Mouse (Mus musculus): ENCODE results near the gene Efcab12. TPM values are rescaled to one million over a fixed set of nuclear protein-coding genes. Genes with fewer than 3 reads are reported as not detected.
"Not testable (repeated sequence)": the region's sequence is repeated elsewhere in the genome, so short reads cannot be mapped to it uniquely, and the experiment has no call there.

Efcab12 gene
- polyA plus RNA-seq (2015; fragmentation: Nextera tagmentation; extraction: Ambion mirVana): 2.7 and 2.8 TPM in 2 replicates

DNA sequence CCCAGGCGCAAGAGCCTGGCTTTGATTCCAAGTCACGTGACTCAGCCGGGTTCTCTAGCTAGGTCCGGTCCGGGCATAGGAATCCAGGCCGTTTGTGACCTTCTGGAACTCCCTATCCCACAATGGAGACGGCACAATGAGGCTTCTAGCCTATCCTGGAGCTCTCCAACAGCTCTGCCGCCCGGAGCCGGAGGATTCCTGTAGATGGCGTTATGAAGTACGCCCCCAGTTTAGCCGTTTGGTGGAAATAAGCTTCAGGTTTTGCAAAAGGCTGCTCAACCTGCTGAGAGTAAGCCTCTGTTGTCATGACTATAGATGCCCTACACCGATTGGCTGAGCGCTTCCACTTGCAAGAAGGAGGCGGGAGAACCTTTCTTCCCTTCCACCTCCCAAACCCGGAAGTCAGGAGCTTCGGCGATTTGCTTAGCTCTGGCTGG is at the start of gene Efcab12:
TSS of gene Efcab12 (minus strand) at position 252 of the 437 bp plus-strand sequence.
- H3K27me3 ChIP-seq: no peaks in the 10 kb centered on the region
- peak; percentile 93 for ATAC-seq (ENCODE audit: low read depth)
- H3K36me3 ChIP-seq: peaks cover 15% of the 10 kb centered on the region
- peak within 1 kb of the TSS; percentile 64 for H3K4me2 ChIP-seq
- H3K27ac ChIP-seq (replicated peaks): no peak within 1 kb of the TSS
- peak within 1 kb of the TSS; percentile 60 for H3K9ac ChIP-seq
- peaks cover 14% of the 10 kb centered on the region; the same call in 1 of the 2 replicates for H3K4me1 ChIP-seq (replicated peaks)
- H3K4me3 ChIP-seq: peak within 1 kb of the TSS; percentile 41
- H3K9me3 ChIP-seq: no peaks in the 10 kb centered on the region
- 2% methylated on average over 19 of the region's 19 CpGs for WGBS

DNA sequence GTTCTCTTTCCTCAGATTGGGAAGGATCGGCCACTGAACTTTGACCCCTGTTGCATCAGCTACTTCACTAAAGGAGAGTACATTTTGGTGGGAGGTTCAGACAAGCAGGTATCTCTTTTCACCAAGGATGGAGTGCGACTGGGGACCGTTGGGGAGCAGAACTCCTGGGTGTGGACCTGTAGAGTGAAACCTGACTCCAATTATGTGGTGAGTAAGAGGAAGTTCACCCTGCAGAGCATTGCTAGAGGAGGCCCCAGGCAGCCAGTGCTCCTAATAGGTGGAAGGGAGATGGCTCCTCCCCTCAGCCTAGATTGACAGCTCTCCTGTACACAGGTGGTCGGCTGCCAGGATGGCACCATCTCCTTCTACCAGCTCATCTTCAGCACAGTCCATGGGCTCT is 48.7 kb upstream of the Efcab12 start:
- H3K4me1 ChIP-seq (replicated peaks): peaks cover 14% of the 10 kb centered on the region
- no peak overlapping the region for H3K4me2 ChIP-seq
- peaks cover 49% of the 10 kb centered on the region for H3K36me3 ChIP-seq
- H3K9ac ChIP-seq: no peak overlapping the region
- no peak overlapping the region for H3K4me3 ChIP-seq
- no peaks in the 10 kb centered on the region for H3K27me3 ChIP-seq
- H3K9me3 ChIP-seq: no peaks in the 10 kb centered on the region
- no peak for ATAC-seq (ENCODE audit: low read depth)
- no peak overlapping the region for H3K27ac ChIP-seq (replicated peaks)
- WGBS: 66% methylated on average over 4 of the region's 4 CpGs

DNA sequence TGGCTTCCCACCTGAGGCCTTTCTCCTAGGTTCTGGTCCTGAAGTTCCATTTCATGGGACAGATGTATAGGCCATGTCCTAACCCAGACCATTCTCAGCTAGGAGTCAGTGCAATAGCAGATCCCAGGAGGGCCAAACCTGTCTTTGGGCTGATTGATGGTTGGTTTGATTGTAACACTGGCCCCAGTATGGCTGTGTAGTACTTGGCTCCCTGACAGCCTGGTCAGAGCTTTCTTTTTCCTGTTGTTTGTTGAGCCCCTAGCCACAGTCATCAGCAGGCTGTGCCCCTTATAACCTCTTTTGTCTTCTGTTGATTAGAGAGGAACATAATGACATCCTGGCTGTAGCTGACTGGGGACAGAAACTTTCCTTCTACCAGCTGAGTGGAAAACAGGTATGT is 45.8 kb upstream of the Efcab12 start:
- H3K36me3 ChIP-seq: peaks cover 72% of the 10 kb centered on the region
- no peaks in the 10 kb centered on the region for H3K4me1 ChIP-seq (replicated peaks)
- H3K4me3 ChIP-seq: no peak overlapping the region
- ATAC-seq (ENCODE audit: low read depth): no peak
- H3K9ac ChIP-seq: no peak overlapping the region
- no peak overlapping the region for H3K27ac ChIP-seq (replicated peaks)
- no peak overlapping the region for H3K4me2 ChIP-seq
- H3K9me3 ChIP-seq: no peaks in the 10 kb centered on the region
- no peaks in the 10 kb centered on the region for H3K27me3 ChIP-seq

DNA sequence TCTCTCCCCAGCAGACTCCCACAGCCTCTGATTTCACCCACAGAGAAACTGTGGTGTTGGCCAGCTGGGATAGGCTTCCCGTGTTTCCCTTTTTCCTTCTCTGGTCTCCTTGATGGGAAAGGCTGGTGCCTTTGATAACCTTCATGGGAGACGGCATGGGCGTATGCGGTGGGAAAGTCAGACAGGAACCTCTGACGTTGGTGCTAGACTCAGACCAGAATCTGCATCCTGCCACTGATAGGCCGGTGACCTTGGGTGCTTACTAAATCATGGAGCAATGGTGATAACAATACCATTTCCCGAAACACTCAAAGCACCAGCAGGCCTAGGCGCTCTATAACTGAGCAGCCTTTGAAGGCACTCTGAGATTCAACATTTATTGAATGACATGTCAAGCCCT is 42.5 kb upstream of the Efcab12 start:
- no peaks in the 10 kb centered on the region for H3K9me3 ChIP-seq
- no peak for ATAC-seq (ENCODE audit: low read depth)
- no peak overlapping the region for H3K9ac ChIP-seq
- H3K27me3 ChIP-seq: no peaks in the 10 kb centered on the region
- H3K36me3 ChIP-seq: peaks cover 71% of the 10 kb centered on the region
- H3K4me1 ChIP-seq (replicated peaks): no peaks in the 10 kb centered on the region; the same call in 1 of the 2 replicates
- no peak overlapping the region for H3K4me2 ChIP-seq
- H3K4me3 ChIP-seq: no peak overlapping the region
- WGBS: 89% methylated on average over 8 of the region's 8 CpGs
- no peak overlapping the region for H3K27ac ChIP-seq (replicated peaks)

DNA sequence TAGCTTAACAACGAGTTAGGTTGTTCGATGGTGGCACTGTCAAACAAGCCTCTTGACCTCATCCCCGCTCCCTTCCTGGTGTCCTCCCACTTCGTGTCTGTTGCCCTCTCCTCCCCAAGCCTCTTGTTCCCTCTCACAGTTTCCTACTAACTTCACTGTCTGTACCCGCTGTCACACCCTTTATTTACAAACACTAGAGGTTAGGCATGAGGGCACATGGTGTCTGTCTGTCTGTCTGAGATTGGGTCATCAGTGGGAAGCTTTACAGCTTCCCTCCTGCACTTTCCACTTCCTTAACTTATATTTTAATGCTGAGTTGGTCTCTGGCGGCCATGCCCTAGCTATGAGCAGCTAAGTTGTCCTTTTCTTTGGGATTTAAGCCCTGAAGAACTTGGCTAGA is 41.5 kb upstream of the Efcab12 start:
- Histone ChIP-seq H3K27ac (replicated peaks) (no peak overlapping the region), H3K9ac (no peak overlapping the region), H3K36me3 (peaks cover 71% of the 10 kb centered on the region), H3K27me3 (no peaks in the 10 kb centered on the region), H3K4me2 (no peak overlapping the region), H3K4me1 (replicated peaks) (no peaks in the 10 kb centered on the region; the same call in 1 of the 2 replicates), H3K4me3 (no peak overlapping the region), H3K9me3 (no peaks in the 10 kb centered on the region)
- WGBS: 87% methylated on average over 6 of the region's 6 CpGs
- no peak for ATAC-seq (ENCODE audit: low read depth)

DNA sequence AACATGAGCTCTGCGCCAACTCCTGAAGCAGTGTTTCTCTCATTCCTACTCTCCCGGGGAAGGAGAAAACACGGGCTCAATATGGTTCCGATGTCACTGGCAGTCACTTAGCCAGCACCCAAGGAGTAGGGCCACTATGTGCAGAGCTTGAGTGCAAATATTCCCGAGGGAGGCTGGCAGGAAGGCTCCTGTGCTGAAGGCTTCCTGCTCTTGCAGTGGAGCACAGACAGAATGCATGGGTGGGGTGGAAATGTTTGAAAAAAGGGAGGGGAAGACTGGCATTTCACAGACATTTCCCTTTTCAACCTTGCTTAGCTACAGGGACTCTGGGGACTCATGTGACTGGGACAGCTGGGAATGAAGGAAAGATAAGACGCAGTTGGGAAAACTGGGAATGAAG is 40.5 kb upstream of the Efcab12 start:
- no peak for ATAC-seq (ENCODE audit: low read depth)
- Histone ChIP-seq H3K27me3 (no peaks in the 10 kb centered on the region), H3K36me3 (peaks cover 67% of the 10 kb centered on the region), H3K9ac (no peak overlapping the region), H3K4me2 (no peak overlapping the region), H3K4me3 (no peak overlapping the region), H3K27ac (replicated peaks) (no peak overlapping the region), H3K4me1 (replicated peaks) (no peaks in the 10 kb centered on the region; the same call in 1 of the 2 replicates), H3K9me3 (no peaks in the 10 kb centered on the region)
- 79% methylated on average over 6 of the region's 6 CpGs for WGBS

DNA sequence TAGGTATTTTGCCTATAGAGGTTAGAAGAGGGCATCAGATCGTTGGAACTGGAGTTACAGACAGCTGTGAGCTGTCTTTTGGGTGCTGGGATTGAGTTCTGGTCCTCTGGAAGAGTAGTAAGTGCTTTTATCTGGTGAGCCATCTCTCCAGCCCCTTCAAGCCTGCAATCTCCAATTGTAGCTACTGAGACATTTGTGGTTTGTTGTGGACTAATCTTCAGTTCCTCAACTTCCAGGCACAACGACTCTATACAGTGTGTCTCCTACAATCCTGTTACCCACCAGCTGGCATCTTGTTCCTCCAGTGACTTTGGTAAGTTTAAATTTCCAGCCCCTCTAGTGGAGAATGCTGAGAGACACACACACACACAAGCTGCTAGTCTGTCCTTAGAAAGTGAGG is 39.0 kb upstream of the Efcab12 start:
- H3K4me3 ChIP-seq: no peak overlapping the region
- H3K9me3 ChIP-seq: no peaks in the 10 kb centered on the region
- no peaks in the 10 kb centered on the region for H3K27me3 ChIP-seq
- H3K9ac ChIP-seq: no peak overlapping the region
- ATAC-seq (ENCODE audit: low read depth): no peak
- no peak overlapping the region for H3K4me2 ChIP-seq
- peaks cover 67% of the 10 kb centered on the region for H3K36me3 ChIP-seq
- no peaks in the 10 kb centered on the region; the same call in 1 of the 2 replicates for H3K4me1 ChIP-seq (replicated peaks)
- H3K27ac ChIP-seq (replicated peaks): no peak overlapping the region
- WGBS: 94% methylated on average over 2 of the region's 2 CpGs

DNA sequence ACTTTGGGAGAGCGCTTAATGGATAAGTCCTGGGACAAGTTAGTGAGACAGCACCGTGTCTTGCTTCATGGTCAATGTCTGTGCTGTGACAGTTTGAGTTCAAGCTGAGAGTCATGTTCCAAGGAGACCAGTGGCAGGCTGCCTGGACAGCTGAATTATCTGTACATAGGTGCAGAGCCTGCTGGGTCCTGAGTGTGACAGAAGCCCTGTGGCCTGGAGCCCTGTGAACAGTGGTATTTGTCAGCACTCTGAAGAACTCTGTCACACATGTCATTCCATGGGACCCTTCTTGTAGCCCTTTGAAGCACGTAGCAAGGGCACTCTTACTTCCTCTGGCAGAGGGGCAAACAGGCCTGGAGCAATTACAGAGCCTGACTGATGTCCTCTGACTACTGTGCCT is 33.1 kb upstream of the Efcab12 start:
- not testable (repeated sequence) for H3K9ac ChIP-seq; ATAC-seq (ENCODE audit: low read depth)
- H3K36me3 ChIP-seq: peaks cover 16% of the 10 kb centered on the region; the same call in 1 of the 2 replicates

DNA sequence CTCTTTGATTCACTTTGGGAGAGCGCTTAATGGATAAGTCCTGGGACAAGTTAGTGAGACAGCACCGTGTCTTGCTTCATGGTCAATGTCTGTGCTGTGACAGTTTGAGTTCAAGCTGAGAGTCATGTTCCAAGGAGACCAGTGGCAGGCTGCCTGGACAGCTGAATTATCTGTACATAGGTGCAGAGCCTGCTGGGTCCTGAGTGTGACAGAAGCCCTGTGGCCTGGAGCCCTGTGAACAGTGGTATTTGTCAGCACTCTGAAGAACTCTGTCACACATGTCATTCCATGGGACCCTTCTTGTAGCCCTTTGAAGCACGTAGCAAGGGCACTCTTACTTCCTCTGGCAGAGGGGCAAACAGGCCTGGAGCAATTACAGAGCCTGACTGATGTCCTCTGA is 28.9 kb upstream of the Efcab12 start:
- H3K36me3 ChIP-seq: peaks cover 22% of the 10 kb centered on the region; the same call in 1 of the 2 replicates
- not testable (repeated sequence) for ATAC-seq (ENCODE audit: low read depth); H3K27me3 ChIP-seq; H3K9ac ChIP-seq; H3K4me3 ChIP-seq; H3K4me2 ChIP-seq; H3K9me3 ChIP-seq; H3K4me1 ChIP-seq (replicated peaks); H3K27ac ChIP-seq (replicated peaks)
- WGBS: no CpG with 5 or more reads among the region's 3 CpGs

More for the DNA sequence above, 33.1 kb upstream of the Efcab12 start:
- not testable (repeated sequence) for H3K27ac ChIP-seq (replicated peaks); H3K27me3 ChIP-seq; H3K4me3 ChIP-seq; H3K4me1 ChIP-seq (replicated peaks); H3K4me2 ChIP-seq; H3K9me3 ChIP-seq
- no CpG with 5 or more reads among the region's 3 CpGs for WGBS

DNA sequence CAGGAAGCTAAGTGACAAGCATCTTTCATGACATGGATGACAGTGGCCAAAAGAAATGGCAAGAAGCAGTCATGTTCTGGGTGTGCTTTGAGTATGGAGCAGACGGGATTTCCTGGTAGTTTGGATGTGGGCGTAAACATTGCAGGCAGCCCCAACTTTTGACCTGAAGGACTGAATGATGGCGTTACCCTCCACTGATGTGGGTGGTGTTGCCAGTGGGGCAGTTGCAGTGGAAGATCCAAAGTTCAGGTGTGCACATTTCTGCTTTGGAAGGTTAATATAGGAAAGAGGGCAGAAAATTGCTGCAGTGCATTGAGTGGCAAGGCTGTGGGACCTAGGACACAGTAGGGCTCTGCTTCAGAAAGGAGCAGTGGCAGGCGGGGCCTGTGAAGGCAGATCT is 27.0 kb upstream of the Efcab12 start:
- H3K9me3 ChIP-seq: no peaks in the 10 kb centered on the region
- no peak overlapping the region for H3K27ac ChIP-seq (replicated peaks)
- no peaks in the 10 kb centered on the region for H3K27me3 ChIP-seq
- no peak overlapping the region for H3K4me3 ChIP-seq
- 96% methylated on average over 4 of the region's 4 CpGs for WGBS
- no peaks in the 10 kb centered on the region for H3K4me1 ChIP-seq (replicated peaks)
- no peak overlapping the region for H3K4me2 ChIP-seq
- H3K9ac ChIP-seq: no peak overlapping the region
- ATAC-seq (ENCODE audit: low read depth): no peak
- peaks cover 22% of the 10 kb centered on the region; the same call in 1 of the 2 replicates for H3K36me3 ChIP-seq

DNA sequence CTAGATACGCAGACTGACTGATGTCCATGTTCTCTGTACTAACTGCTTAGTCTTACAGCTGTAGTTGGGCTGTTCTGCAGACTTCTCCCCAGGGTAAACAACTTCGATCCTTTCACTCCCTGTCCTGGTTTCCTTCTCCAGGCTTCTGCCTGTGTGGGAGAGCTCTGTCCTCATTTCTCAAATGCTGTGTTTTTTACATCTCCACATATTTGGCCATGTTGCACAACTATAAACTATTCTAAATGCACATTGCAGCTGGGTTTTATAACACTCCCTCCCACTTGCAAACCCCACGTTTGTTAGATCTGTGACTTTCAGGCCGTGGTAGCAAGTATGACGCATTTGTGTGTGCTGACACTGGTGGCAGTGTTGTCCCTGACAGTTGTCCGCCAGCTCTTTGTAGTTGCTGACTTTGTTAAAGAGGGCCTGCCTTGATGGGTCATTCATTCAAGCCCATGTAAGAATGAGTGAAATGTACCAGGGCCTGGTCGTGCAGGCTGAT is 25.2 kb upstream of the Efcab12 start:
- Histone ChIP-seq H3K4me2 (no peak overlapping the region), H3K9ac (no peak overlapping the region), H3K36me3 (peaks cover 22% of the 10 kb centered on the region; the same call in 1 of the 2 replicates), H3K9me3 (no peaks in the 10 kb centered on the region), H3K4me1 (replicated peaks) (no peaks in the 10 kb centered on the region), H3K27me3 (no peaks in the 10 kb centered on the region), H3K27ac (replicated peaks) (no peak overlapping the region), H3K4me3 (no peak overlapping the region)
- no peak for ATAC-seq (ENCODE audit: low read depth)
- WGBS: 77% methylated on average over 7 of the region's 7 CpGs

DNA sequence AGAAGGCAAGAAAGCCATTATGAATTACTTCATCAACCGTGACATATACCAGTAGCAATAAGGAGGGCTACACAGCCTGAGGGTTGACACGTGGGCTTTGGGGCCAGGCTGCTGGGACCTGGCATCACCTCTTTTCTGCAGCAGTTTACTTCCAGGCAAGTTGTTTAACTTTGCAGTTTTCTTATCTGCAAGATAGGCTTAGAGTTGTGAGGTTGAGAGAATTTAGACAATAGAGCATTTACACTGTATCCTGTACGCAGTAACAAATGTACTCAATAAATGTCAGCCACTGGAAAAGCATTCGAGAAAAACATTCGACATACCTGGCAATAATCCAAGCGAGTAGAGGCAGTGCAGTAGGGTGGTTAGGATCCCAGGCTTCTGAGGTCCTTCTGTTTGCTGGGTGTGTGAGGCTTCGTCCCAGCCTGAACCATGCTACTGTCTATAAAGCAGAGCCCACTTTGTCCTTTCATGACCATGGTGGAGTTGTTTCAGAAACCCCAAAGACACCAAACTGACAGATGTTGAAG is 21.9 kb upstream of the Efcab12 start:
- peaks cover 5% of the 10 kb centered on the region for H3K4me1 ChIP-seq (replicated peaks)
- H3K9ac ChIP-seq: 0 out of 2 replicates have a peak overlapping the region, but pooled peaks have one; percentile 3
- H3K9me3 ChIP-seq: no peaks in the 10 kb centered on the region
- H3K27ac ChIP-seq (replicated peaks): no peak overlapping the region
- H3K27me3 ChIP-seq: no peaks in the 10 kb centered on the region
- peaks cover 19% of the 10 kb centered on the region; the same call in 1 of the 2 replicates for H3K36me3 ChIP-seq
- 75% methylated on average over 7 of the region's 7 CpGs for WGBS
- no peak for ATAC-seq (ENCODE audit: low read depth)
- no peak overlapping the region for H3K4me2 ChIP-seq
- H3K4me3 ChIP-seq: no peak overlapping the region

DNA sequence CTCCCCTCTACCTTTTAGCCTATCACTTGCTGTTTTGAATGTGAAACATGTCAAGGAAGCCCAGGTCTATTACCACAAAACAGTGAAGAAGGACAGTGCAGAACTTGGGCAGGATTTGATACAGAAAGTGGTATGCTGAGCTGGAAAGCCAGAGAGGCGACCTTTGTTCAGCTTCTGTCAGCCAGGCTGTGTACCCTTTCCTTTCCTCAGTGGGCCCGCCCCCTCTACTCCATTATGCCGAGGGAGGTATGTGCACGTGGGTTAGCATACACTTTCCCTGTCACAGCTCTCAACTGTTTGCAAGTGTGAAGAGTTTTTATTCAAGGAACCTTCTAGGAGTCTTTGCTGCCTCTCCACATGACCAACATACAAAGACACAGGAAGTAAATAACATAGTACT is 21.0 kb upstream of the Efcab12 start:
- Histone ChIP-seq H3K4me3 (no peak overlapping the region), H3K4me1 (replicated peaks) (peaks cover 5% of the 10 kb centered on the region), H3K27me3 (no peaks in the 10 kb centered on the region), H3K9ac (no peak overlapping the region), H3K36me3 (peaks cover 16% of the 10 kb centered on the region; the same call in 1 of the 2 replicates), H3K4me2 (no peak overlapping the region), H3K27ac (replicated peaks) (no peak overlapping the region), H3K9me3 (no peaks in the 10 kb centered on the region)
- ATAC-seq (ENCODE audit: low read depth): no peak
- WGBS: 66% methylated on average over 4 of the region's 4 CpGs

Measured in neural tube, embryonic 13.5 days (tissue).